Mouse (Mus musculus) hindbrain, embryonic 10.5 days (tissue): Measurements from ENCODE around the gene Cep295nl. TPM values are rescaled to one million over a fixed set of nuclear protein-coding genes. Genes with fewer than 3 reads are reported as not detected.
"Not testable (repeated sequence)": the region's sequence is repeated elsewhere in the genome, so short reads cannot be mapped to it uniquely, and the experiment has no call there.

Experiments
- DNase-seq: peaks from one replicate; pipeline ENCODE4 v3.0.0-alpha.2; 2017; ENCODE audit warnings: low spot score
- H3K27ac ChIP-seq: fragments of 300-500 bp; sonication (generic); 2 replicates; pipeline ENCODE4 v1.5.1; 2016; ENCODE audit warnings: mild to moderate bottlenecking, moderate library complexity
- H3K27me3 ChIP-seq: fragments of 300-500 bp; sonication (generic); 2 replicates; pipeline ENCODE4 v1.6.1; 2016; ENCODE audit warnings: mild to moderate bottlenecking; ENCODE audit not compliant: poor library complexity, insufficient read depth, severe bottlenecking
- H3K36me3 ChIP-seq: fragments of 300-500 bp; sonication (generic); 2 replicates; pipeline ENCODE4 v1.6.1; 2016; ENCODE audit warnings: mild to moderate bottlenecking, moderate library complexity
- H3K4me1 ChIP-seq: fragments of 300-500 bp; sonication (generic); replicated peaks from 2 replicates; pipeline ENCODE4 v1.6.1; 2016; ENCODE audit warnings: mild to moderate bottlenecking
- H3K4me3 ChIP-seq: fragments of 300-500 bp; sonication (generic); 2 replicates; pipeline ENCODE4 v1.5.1; 2016; ENCODE audit warnings: mild to moderate bottlenecking, moderate library complexity
- H3K9me3 ChIP-seq: fragments of 300-500 bp; sonication (generic); 2 replicates; pipeline ENCODE4 v1.6.1; 2016; ENCODE audit warnings: mild to moderate bottlenecking, moderate library complexity
- WGBS: fragments of 180-500 bp; shearing (Covaris S2); methylation state at CpG from one replicate; pipeline ENCODE4 v1.1.7; 2016; 5-methylcytosine and 5-hydroxymethylcytosine counted together
- polyA plus RNA-seq: library from polyadenylated mRNA; unstranded; fragments of >200 nt; fragmentation: Nextera tagmentation; extraction: Ambion mirVana; gene quantifications from 2 replicates; pipeline ENCODE4 v1.2.1, GENCODE M21; 2016

Cep295nl gene
- 0.19 and 0.21 TPM in 2 replicates for polyA plus RNA-seq

DNA sequence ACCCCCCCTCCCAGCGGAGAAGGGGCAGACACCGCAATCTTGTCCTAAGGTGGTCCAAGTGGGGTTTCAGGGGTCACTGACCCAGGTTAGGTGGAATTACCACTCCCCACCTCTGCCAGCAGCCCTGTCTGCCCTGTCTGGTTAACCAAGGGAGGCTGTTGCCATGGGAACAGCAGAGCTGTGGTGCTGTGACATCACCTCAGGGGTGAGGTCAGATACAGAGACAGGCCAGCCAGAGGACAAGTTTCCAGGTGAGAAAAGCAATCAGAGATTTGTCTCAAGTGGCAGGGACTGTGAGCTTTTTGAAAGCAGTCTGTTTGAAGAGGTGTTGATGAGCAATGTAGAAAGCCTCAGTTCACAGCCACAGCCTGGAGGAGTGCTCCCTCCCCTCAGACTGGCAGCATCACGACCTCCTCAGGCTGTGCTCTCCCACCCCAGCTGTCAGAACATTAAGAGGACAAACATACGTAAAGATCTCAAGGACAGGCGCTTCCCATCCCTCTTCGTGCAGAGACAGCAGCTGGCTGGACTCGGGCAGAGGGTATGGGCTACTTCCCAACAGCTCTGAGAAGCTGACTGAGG is at the start of gene Cep295nl:
Gene Cep295nl, minus strand, starts transcription at position 101 of the 582 bp plus-strand sequence.
- H3K9me3 ChIP-seq, result no peaks in the 10 kb centered on the region
- no peak within 1 kb of the TSS for H3K4me3 ChIP-seq
- peak; percentile 47 for DNase-seq
- peak within 1 kb of the TSS; percentile 19 for H3K27ac ChIP-seq
- no peaks in the 10 kb centered on the region for H3K36me3 ChIP-seq
- H3K4me1 ChIP-seq, result peaks cover 40% of the 10 kb centered on the region
- 40% methylated on average over 7 of the region's 7 CpGs for WGBS
- no peaks in the 10 kb centered on the region for H3K27me3 ChIP-seq

DNA sequence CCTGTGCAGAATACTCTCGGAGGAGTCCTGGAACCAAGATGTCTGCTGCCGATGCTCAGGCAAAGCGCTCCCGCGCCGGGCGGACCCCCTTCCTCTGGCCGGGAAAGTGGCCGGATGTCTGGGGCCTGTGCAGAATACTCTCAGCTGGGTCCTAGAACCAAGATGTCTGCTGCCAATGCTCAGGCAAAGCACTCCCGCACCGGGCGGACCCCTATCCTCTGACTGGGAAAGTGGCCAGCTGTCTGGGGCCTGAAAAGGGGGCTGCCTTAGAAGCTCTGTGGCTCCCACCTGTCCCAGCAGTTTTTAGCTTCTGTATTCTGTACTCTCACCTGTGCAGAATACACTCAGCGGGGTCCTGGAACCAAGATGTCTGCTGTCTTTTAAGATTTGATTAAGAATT is 45.5 kb upstream of the Cep295nl start:
- not testable (repeated sequence) for DNase-seq, H3K4me1 ChIP-seq, H3K4me3 ChIP-seq, H3K27me3 ChIP-seq, H3K9me3 ChIP-seq, H3K36me3 ChIP-seq, H3K27ac ChIP-seq
- 92% methylated on average over 13 of the region's 13 CpGs for WGBS

DNA sequence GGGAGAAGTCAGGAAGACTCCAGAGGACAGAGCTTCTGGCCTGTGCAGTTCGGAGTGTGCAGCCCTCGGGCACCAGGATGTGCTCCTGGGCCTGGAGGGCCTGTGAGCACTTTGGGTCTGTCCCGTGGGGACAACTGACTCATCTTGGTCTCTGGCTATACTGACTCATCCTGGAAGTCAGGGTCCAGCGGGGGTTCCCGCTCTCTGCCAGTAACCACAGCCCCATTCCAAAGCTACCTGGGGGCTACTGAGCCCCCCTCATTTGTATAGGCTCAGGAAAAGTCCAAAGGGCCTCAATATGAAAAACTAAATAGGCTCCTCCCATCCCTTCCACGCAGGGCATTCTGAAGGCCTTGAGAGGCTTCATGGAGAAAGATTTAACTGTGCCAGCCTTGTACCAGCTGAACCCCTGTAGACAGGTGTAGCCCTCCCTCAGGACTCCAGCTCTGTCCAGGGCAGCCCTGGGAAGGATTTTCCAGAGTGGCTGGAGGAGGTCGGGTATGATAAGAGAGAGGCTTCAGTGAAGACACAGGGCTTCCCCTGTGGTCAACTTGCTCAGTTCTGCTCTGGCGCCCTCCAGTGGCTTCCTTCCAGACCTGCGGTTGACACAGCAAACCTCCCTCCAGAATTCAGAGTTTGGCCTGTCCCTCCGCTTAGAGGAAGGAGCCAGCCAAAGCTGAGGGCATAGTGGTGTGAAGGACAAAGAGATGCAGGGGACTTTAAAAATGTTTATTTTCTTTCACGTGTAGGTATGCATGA is 37.1 kb upstream of the Cep295nl start:
- Histone ChIP-seq H3K36me3 (no peaks in the 10 kb centered on the region), H3K27me3 (no peaks in the 10 kb centered on the region), H3K4me1 (peaks cover 16% of the 10 kb centered on the region), H3K27ac (peak overlapping the region; percentile 53), H3K9me3 (no peaks in the 10 kb centered on the region), H3K4me3 (no peak overlapping the region)
- DNase-seq, result peak; percentile 82
- 41% methylated on average over 11 of the region's 11 CpGs for WGBS

DNA sequence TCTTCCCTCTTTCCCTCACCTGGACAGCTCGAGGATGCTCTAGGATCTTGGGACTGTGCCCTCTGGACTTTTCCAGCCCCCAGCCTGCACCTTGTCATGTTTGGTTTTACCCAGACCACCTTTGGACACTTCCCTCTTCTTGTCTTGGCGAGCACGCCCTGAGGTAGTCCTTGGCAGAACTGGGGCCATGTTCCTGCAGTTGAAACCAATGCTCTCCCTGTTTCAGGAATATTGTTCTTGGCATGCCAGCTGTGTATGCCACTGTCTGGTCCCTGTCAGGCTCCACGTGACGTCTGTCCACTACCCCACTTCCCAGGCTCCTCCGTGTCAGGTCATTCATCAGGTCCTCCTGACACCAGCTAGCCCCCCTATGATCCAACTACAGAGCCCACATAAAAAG is 36.4 kb upstream of the Cep295nl start:
- no peak overlapping the region for H3K4me3 ChIP-seq
- no peak overlapping the region for H3K27ac ChIP-seq
- no peaks in the 10 kb centered on the region for H3K9me3 ChIP-seq
- peaks cover 20% of the 10 kb centered on the region for H3K4me1 ChIP-seq
- H3K27me3 ChIP-seq, result no peaks in the 10 kb centered on the region
- 86% methylated on average over 6 of the region's 6 CpGs for WGBS
- no peak for DNase-seq
- no peaks in the 10 kb centered on the region for H3K36me3 ChIP-seq

DNA sequence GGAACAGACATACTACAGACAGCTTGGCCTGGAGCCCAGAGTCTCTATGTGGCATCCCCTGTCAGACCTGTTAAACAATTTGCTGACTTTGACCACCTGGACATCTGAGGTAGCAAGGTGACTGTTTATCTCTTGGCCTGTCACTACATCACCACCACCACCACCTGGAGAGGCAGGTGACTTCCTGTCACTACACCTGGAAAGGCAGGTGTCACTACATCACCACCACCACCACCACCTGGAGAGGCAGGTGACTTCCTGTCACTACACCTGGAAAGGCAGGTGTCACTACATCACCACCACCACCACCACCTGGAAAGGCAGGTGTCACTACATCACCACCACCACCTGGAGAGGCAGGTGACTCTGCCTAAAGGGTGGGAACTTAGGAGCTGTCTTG is 34.0 kb upstream of the Cep295nl start:
- not testable (repeated sequence) for DNase-seq, H3K4me3 ChIP-seq, H3K27ac ChIP-seq, H3K27me3 ChIP-seq, H3K9me3 ChIP-seq, H3K36me3 ChIP-seq
- peaks cover 20% of the 10 kb centered on the region for H3K4me1 ChIP-seq

DNA sequence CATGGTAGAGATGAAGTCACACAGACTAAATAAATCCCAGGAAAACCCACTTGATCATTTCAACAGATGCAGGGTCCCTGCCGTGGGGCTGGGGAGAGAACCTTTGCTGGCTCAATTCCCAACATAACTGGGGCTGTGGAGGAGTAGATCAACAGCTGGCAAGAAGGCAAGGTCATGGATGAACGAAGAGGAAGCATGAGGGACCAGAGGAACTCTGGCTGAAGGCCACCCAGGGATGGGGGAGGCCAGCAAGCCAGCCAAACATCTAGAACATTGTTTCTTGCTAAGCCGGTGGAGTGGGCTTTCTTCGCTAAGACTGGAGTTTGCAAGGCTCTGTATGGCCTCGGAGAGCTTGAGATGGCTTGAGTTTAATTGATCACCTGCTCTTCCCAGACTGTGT is 33.6 kb upstream of the Cep295nl start:
- Histone ChIP-seq H3K4me1 (peaks cover 20% of the 10 kb centered on the region), H3K27me3 (no peaks in the 10 kb centered on the region), H3K9me3 (no peaks in the 10 kb centered on the region), H3K4me3 (no peak overlapping the region), H3K27ac (no peak overlapping the region), H3K36me3 (no peaks in the 10 kb centered on the region)
- DNase-seq, result no peak
- 82% methylated on average over 5 of the region's 5 CpGs for WGBS

DNA sequence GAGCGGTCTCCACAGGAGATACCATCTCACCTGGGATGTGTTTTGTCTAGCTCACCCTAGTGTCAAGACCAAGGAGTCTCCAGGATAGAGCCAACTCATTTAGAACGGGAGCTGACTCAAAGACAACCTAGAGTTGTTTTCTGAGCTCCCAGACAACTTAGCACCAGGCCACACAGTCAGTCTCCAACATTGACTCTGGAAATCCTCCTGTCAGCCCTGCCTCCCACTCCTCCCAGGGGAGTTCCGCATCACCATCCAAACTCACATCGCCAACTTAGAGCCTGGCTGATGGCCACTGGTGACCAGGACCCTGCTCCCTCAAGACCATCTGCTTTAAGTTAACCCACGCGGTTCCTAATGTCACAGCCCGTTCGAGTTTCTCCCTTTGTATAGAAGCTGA is 33.2 kb upstream of the Cep295nl start:
- H3K4me3 ChIP-seq, result no peak overlapping the region
- peaks cover 20% of the 10 kb centered on the region for H3K4me1 ChIP-seq
- H3K9me3 ChIP-seq, result no peaks in the 10 kb centered on the region
- no peaks in the 10 kb centered on the region for H3K27me3 ChIP-seq
- no peak overlapping the region for H3K27ac ChIP-seq
- no peaks in the 10 kb centered on the region for H3K36me3 ChIP-seq
- WGBS, result 86% methylated on average over 8 of the region's 8 CpGs
- no peak for DNase-seq

DNA sequence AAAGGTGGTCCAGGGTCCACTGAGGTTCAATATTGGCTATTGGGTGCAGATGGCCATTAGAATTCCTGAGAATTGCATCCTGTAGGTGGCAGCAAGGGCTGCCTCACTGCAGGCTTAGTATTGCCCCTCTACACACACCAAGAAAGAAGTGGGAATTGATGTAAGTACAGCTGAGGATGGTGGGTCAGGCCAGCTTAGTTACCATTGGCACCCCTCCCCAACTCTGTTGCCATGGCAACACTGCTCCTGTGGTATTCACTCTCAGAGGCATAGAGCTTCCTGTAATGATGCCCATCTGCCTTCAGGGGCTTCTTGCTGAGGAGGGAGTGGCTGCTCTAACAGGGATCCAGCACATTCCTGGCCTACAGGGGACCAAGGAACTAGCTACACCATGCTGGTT is 32.7 kb upstream of the Cep295nl start:
- Histone ChIP-seq H3K4me3 (no peak overlapping the region), H3K27ac (no peak overlapping the region), H3K4me1 (peaks cover 20% of the 10 kb centered on the region), H3K36me3 (no peaks in the 10 kb centered on the region), H3K9me3 (no peaks in the 10 kb centered on the region), H3K27me3 (no peaks in the 10 kb centered on the region)
- DNase-seq, result no peak

DNA sequence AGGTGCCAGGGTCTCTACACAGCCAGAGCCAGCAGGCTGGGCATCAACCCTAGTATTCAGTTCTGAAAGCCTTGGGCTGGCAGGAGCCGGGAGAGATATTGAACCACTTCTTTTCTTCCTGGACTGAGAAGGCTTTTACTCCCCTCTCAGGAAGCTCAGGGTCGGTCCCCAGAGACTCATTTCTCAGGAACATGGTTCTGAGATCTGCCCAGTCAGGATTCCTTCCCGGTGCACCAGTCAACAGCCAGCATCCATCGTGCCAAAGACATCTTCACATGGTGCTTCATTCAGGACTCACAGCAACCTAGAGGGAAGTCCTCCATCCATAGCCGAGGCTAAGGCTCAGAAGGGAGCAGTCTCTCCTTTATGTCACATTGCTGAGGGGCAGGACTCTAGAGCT is 32.2 kb upstream of the Cep295nl start:
- H3K27me3 ChIP-seq, result no peaks in the 10 kb centered on the region
- H3K9me3 ChIP-seq, result no peaks in the 10 kb centered on the region
- WGBS, result 66% methylated on average over 5 of the region's 5 CpGs
- no peak for DNase-seq
- H3K4me3 ChIP-seq, result no peak overlapping the region
- H3K36me3 ChIP-seq, result no peaks in the 10 kb centered on the region
- H3K4me1 ChIP-seq, result peaks cover 19% of the 10 kb centered on the region
- no peak overlapping the region for H3K27ac ChIP-seq

DNA sequence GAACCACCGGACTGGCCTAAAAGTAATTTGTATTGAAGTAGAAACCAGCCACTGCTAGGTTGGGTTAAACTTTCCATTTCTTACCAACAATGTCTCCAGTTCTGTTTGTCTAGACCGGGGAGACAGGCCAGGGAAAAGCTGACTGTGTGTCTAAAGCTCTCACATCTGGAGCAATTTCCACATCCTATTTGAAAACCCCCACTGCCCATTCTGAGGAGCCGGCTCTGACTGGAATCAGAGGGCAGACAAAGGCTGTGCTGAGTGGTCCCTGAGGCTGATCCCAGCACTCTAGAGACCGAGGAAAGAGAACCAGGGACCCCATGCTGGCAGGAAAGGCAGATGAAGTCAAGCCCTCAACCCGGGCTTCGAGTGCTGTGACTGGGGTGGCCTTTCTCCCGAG is 30.3 kb upstream of the Cep295nl start:
- Histone ChIP-seq H3K9me3 (no peaks in the 10 kb centered on the region), H3K4me3 (no peak overlapping the region), H3K27me3 (no peaks in the 10 kb centered on the region), H3K36me3 (no peaks in the 10 kb centered on the region), H3K27ac (0 out of 2 replicates have a peak overlapping the region, but pooled peaks have one; percentile 24), H3K4me1 (peaks cover 13% of the 10 kb centered on the region; the same call in 1 of the 2 replicates)
- 60% methylated on average over 7 of the region's 7 CpGs for WGBS
- DNase-seq, result no peak

DNA sequence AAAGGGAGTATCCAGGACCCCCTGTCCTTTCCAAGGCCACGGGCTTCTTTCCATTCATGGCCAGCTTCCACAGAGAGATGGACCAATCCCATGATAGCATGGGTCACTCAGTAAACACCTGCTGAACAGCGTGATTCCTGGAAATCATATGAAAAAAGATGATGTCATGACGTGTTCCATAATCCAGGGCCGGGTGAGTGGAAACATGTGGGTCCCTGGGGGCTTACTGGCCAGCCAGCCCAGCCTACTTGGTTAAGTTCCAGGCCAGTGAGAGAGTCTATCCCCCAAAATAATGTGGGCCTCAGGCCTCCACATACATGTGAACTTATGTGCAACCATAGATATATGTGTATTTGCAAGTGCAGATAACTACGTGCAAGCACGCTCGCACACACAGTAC is 29.6 kb upstream of the Cep295nl start:
- WGBS, result 87% methylated on average over 7 of the region's 7 CpGs
- no peaks in the 10 kb centered on the region for H3K27me3 ChIP-seq
- DNase-seq, result no peak
- H3K9me3 ChIP-seq, result no peaks in the 10 kb centered on the region
- H3K4me1 ChIP-seq, result peaks cover 13% of the 10 kb centered on the region; the same call in 1 of the 2 replicates
- no peaks in the 10 kb centered on the region for H3K36me3 ChIP-seq
- H3K27ac ChIP-seq, result no peak overlapping the region
- no peak overlapping the region for H3K4me3 ChIP-seq

DNA sequence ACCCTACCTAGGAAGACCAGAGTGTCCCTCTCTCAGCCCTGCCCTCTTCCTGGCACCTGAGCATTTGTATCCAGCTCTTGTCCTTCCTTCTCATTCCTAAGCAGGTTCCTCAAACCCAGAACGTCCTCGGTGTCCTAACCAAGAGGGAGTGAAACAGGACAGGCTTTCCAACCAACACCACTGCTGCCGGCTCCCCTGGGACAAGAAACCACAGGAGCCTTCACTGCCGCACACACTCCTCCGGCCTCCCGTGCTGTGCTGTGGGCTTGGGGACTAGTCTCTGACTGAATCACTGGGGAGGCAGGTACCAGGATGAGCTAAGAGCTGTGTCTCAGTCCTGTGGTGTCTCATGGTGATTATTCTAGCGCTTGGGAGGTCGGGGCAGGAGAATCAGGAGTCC is 27.4 kb upstream of the Cep295nl start:
- Histone ChIP-seq H3K27me3 (no peaks in the 10 kb centered on the region), H3K4me3 (no peak overlapping the region), H3K27ac (no peak overlapping the region), H3K4me1 (peaks cover 22% of the 10 kb centered on the region), H3K36me3 (no peaks in the 10 kb centered on the region), H3K9me3 (no peaks in the 10 kb centered on the region)
- no peak for DNase-seq
- 80% methylated on average over 8 of the region's 8 CpGs for WGBS

DNA sequence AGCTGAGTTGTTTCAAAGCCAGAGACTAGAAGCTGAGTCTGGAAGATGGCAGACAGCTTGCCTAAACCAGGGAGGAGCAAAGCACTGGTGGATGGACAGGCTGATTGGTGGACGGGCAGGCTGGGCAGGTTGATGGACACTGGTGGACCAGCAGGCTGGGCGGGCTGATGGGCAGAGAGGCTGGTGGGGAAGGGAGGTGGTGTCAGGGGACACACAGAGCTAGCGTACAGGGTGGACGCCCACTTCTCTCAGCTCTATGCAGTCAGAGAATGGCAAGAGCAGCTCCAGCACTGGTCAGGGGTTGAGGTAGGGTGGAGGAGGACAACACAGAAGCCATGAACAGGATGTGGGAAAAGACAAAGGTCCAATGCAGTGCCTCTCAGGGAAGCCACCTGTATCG is 27.0 kb upstream of the Cep295nl start:
- Histone ChIP-seq H3K27ac (no peak overlapping the region), H3K4me1 (peaks cover 18% of the 10 kb centered on the region), H3K36me3 (no peaks in the 10 kb centered on the region), H3K27me3 (peaks cover under 1% of the 10 kb centered on the region; the same call in 1 of the 2 replicates), H3K9me3 (no peaks in the 10 kb centered on the region), H3K4me3 (no peak overlapping the region)
- 87% methylated on average over 5 of the region's 5 CpGs for WGBS
- DNase-seq, result no peak
